Mouse (Mus musculus): Measurements from ENCODE around the gene Rap1gap2.

Gene Rap1gap2

DNA sequence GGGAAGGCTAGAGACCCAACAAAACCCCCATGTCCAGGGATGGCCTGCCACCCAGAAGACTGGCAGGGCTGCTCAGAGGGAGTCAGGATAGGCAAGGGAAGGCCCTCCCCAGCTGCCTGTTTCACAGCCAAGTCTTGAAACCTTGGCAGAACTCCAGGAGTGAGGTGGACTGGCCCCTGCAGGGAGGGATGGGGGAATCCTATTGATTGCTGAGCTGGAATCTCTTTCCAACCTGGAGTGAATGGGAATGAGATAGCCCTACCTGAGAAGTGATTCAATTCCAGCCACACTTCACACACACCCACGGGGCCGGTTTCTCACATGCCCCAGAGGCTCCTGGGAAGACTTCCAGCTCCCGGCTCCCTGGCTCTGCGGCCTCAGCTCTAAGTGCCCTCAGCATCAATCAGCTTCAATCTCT is 200.9 kb downstream of the Rap1gap2 start:
- no peak for DNase-seq (ENCODE audit: low spot score)

DNA sequence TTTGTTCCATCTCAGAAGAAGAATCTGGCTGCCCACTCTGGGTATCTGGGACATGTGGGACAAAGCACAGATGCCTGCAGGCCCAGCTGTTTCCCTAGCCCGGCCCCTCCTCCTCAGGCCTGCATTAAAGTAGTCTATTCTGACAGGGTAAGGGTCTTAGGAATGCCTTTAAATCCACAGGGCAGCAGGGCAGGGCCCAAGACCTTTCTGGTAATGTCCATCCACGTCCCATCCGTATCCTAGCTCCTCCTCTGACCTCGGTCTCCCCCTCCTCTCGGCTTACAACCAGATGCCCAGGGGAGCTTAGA is 201.3 kb downstream of the Rap1gap2 start:
- no peak for DNase-seq (ENCODE audit: low spot score)

DNA sequence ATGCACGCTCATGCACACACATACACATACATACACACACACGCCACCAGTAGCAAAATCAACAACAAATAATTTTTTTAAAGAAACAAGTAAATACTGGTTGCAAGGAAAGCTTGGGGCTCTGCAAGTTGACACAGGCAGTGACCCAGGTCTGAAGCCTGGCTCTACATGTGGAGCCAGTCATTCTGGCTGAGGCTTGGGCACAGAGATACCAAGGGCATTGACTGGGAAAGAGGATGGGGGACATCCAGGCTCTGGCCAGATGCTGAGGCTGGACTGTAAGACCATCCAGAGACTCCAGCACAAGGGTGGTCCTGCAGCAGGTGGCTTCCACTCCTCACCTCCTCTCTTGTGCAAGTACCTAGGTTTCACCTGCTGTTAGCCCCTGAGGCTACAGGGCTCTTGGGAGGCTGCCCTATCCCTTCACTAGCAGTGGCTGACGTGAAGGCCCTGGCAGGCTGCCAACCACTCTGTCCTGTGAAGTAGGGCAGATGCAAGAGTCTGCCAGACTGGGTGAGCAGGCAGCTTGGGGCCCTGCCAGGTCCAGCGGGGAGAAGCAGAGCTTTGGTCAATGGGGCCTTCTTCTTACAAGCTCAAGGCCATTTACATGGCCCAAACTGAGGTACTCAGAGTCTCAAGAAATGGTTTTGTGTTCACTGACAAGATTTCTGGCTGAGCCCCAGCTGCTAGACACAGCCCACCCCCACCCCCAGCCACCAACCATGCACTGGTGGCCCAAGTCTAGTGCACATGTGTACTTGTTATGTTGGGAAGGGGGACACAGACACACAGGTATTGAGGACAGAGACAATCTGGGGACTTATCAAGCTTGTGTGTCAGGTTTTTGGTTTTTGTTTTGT is 201.9 kb downstream of the Rap1gap2 start:
- no peak for DNase-seq (ENCODE audit: low spot score)

DNA sequence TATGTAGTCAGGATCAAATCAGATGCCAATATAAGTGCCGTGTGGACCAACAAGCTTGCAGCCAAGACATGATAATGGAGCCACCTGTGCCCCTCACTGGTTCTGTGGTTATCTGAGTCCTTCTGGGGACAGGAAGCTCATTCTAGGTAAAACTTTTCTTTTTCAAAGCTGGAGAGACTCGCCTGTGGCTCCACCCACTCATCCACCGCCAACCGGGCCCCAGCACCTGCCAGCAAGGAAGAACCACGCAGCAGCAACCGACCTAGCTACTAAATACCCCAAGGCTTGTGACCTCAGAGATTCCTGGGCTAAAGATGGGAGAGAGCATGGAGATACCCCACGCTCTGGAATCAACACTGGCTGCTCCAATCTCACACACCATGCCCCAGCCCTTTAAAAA is 205.5 kb downstream of the Rap1gap2 start:
- DNase-seq (ENCODE audit: low spot score) = no peak

DNA sequence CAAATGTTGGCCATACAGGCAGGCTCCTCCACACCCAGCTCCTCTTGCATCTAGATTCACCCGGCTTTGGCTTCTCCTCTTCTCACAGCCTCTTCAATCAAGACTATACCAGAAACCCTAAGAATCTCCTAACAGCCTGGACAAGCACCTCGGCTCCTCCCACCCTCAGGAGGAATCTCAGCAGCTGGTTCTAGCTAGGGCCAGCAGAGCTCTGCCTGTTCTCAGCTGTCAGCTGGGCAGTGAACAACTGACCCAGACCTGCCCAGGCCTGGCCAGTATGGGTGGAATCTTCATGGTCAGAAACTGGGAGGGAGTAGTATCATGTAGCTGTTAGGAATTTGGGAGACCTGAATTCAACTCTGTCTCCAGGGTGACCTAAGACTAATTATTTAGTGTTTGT is 206.5 kb downstream of the Rap1gap2 start:
- peak; percentile 17 for DNase-seq (ENCODE audit: low spot score)

DNA sequence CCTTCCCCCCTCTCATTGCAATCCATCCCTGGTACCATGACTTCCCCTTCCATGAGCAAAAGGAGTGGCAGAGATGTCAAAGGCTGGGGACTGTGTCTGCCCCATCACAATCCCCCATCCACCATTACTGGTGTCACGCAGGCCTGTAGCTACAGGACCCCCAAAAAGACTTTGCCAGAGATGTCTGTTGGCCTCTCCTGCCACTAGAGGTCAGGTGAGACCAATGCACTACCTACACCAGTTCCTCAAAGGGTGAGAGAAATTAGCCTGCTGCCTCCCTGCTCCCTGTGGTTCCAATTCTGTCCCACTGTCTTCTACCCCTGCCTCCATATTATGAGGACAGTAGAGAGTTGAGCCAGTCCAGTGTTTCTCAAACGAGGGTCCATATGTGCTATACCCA is 208.6 kb downstream of the Rap1gap2 start:
- no peak for DNase-seq (ENCODE audit: low spot score)

DNA sequence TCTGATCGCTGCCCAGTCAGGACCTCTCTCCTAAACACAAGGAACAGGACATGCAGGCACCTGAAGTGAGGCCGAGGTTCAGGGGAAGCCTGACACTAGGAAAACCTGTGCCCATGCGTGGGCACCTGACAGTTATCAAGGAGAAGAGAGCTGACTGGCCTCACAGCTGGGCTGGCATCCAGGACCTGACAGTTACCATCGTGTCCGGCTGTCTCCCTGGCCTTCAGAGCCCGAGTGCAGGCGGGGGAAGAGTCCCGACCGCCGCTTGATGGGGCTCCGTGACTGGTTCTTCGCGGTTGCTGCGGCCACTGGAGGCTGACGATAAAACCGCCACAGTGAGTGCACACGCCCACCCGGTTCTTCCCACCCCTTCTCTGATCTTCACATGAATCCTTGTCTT is 215.1 kb downstream of the Rap1gap2 start:
- no peak for DNase-seq (ENCODE audit: low spot score)

DNA sequence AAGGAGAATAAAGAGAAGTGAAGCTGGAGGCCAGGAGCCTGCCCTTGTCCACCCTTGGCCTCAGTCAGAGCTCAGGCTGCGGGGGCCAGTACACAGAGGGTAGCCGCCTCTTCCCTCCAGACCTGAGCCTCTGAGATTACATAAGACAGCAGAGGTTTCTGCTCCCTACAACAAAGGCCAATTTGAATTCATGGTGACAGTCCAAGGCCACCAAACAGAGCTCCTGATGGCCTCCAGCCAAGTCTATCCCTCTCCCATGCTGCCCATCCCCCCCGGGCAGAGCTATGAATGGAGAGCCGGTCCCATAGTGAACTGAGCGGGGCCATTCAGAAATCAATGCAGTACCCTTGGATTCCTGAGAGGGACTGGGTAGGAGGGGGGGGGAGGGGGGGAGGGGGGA is 217.2 kb downstream of the Rap1gap2 start:
- DNase-seq (ENCODE audit: low spot score) = no peak

DNA sequence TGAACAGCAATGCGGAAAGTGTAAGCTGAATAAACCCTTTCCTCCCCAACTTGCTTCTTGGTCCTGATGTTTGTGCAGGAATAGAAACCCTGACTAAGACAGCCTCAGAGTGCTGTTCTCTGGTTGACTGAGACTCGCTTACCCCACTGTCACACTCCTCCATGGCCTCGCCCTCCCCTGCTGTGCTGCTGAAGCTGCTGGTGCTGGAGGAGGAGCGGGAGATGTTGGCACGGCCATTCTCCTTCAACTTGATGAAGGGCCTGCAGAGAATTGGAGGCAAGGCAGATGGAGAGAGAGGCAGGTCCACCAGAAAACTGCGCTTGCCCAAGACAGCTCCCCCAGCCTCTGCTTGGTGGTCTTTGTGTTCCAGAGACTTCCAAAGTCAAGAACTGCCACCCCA is 217.8 kb downstream of the Rap1gap2 start:
- DNase-seq (ENCODE audit: low spot score) = no peak

DNA sequence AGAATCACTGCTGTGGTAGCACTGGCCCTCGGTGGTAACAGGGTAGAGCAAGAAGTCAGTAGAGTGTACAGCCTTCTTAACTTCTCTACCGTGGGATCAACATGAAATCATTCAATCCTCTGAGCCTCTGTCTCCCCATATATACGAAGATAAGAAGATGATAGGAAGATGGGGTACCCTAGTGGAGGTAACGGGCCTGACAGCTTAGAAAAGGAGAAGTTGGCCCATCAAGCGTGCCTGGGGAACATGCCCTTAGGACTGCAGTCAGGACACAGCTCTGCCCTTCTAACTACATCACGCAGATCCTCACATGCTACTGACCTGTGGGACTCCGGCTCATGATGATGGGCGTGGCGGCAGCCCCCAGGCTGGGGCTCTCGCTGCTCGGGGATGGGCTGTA is 218.8 kb downstream of the Rap1gap2 start:
- DNase-seq (ENCODE audit: low spot score) = no peak

DNA sequence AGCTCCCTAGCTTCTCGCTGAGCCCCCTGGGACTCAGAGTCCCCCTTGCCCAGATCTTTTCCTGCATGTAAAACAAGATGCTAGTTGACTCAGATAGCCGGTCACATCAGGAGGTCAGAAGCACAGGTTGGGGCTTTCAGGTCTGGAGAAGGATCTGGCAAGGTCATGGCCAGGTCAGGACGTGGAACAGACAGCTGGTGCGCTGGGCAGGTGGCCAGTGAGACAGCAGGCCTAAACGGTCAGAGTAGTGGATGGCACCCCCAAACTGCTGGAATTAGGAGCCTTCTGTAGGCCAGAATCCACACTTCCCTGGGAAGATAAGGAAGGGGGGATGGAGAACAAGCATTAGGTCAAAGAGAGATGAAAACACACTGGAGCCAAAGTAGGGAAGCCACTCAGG is 223.5 kb downstream of the Rap1gap2 start:
- DNase-seq (ENCODE audit: low spot score) = no peak

DNA sequence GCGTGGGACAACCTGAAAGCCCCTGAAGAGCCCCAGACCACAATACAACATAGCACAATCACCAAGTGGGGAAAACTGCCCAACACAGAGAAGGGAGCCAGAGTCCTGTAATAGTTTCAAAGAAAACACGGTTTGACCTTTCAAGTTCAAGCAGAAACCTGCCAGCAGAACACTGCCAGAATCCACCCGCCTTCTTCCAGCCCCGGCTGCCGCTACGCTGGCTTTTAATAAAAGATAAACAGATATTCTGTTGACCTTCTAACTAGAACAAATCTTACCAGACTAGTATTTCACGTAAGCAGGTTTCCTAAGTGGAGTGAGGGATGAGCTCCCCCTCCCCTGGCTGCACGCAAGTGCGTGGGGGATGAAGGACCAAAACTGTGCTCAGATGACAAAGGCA is 225.0 kb downstream of the Rap1gap2 start:
- no peak for DNase-seq (ENCODE audit: low spot score)

DNA sequence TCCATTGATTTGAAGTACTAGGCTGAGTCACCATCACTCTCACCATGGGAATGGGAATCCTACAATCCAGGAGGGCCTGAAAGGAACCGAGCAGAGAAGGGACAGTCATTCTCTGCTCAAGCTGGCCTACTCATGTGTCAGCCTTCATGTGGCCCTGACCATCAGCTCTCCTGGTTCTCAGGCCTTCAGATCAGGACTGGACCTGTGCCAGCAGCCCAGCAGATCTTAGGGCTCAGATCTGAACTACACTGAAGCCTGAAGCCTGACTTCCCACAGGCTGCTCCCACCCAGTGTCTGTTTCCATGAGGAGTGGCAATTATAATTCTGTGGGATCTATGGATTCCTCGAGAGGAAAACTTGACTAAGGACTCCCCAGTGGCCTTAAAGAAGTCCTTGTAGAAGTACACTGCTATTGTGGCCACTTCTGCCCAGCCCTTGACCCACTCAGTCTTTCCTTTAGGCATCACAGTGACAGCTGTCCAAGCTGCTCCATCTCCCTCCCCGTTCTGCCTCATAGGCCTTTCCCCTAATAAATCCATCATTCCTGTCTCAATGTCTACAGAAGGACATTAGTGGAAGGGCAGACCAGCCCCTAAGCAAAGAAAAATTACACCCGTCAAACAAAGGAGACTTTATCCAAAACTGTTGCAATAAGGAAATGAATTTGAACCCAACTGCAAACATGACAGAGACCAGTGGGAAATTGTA is 231.4 kb downstream of the Rap1gap2 start:
- DNase-seq (ENCODE audit: low spot score) = no peak

DNA sequence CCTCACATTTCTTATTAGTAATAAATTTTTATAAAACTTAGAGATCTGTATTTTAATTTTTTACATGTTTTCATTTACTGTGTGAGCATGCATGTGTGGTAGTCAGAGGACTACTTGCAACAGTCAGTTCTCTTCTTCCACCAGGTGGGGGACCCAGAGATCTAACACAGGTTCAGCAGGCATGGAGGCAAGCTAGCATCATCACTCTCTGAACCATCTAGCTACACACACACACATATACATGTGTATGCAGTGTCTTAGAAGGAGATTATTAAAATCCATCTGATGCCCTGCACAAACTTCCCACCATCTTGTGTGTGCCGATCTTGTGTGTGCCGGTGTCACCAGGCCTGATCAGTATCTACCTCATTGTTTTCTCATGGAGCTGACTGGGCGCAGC is 233.9 kb downstream of the Rap1gap2 start:
- DNase-seq (ENCODE audit: low spot score) = no peak

DNA sequence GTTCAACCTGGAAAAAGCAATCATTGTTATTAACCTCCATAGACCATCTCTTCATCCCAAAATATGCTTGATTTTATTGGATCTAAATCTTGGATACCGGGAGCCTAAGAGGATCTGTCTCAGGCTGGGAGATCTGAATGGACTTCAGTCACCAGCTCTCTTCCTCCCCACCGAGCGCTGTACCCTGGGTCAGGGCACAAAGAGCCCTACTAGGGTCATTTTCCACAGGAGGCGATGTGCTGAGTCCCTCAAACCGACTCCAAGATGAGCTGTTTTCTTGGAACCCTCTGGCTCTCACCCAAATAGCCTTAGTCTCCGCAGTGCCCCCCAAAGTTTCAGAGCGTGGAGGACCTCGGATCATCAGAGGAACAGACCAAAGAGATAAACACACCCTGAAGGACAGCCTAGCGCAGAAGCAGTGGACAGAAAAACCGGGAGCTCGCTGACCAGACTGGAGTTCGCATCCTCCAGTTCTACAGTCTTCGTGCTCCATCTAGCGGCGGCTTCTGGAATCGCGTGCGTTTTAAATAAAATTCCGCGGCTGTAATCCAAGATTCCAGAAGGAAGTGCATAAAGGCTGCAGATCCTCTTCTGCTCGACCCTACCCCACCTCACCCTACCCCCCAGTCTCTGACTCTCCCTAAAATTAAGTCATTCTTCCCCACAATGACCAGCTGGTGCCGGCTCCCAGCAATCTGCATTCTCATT is 239.2 kb downstream of the Rap1gap2 start:
- DNase-seq (ENCODE audit: low spot score) = peak; percentile 27

DNA sequence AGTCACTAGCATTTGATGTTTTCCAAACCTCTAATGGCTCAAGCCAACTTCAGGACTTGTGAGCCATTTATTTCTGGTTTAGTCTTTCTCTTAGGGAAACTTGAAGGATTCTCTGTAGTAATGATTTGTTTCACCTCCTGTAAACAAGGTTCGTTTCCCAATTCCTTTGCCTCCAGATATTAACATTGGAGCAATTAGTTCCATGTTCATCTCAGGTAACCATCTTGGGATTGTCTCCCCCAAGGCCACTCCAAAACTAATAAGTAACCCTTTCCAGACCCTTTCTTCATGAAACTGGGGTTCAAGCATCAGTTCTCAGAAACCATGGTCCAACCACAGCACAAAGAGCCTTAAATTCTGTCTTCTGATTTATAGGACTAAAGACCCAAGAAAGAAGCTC is 248.9 kb downstream of the Rap1gap2 start, which contains the start of gene Olfr412:
TSS of gene Olfr412 (plus strand) at position 301 of the 400 bp plus-strand sequence.
- DNase-seq (ENCODE audit: low spot score) = no peak

DNA sequence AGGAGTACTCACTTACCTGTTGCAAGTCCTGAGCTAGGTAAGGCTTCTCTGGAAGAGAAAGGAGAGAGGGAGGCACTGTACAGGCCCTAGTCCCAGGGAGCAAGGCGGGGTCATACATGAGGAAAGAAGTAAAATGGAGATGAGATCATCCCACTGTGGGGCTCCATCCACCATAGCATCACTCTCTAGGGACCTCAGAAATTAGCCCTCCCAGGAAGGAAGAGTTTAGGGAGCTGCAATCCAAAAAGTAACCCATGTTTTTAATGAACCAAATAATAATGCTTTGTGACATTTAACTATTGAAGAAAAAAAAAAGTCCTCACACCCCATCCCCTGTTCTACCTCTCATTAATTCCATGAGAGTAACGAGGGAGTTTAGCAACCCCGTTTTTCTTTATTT is 258.2 kb downstream of the Rap1gap2 start, which contains the start of gene Olfr411:
TSS of gene Olfr411 (minus strand) at position 101 of the 400 bp plus-strand sequence.
- DNase-seq (ENCODE audit: low spot score) = no peak

DNA sequence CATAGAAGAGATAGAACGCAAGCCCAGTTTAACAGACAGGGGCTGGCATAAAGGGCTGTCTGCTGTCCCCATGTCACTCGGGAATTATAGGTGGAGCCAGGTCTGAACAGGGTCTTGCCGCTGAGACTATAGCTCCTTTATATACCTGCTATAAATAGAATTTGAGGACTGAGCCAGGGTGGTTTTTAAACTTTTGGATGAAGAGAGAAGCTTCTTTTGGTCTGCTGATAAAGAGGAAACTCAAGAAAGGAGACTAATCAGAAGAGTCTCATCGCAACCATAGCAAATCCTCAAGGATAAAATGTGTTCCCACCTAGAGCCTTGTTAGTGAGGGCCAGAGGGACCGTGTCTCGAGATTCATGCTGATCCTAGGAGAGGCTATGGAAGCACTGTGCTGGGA is 272.8 kb downstream of the Rap1gap2 start, which contains the start of gene Olfr410:
TSS of gene Olfr410 (minus strand) at position 101 of the 400 bp plus-strand sequence.
- DNase-seq (ENCODE audit: low spot score) = no peak
